Mouse (Mus musculus): ENCODE results near the gene Cfap100. TPM values are rescaled to one million over a fixed set of nuclear protein-coding genes. Genes with fewer than 3 reads are reported as not detected.

The Cfap100 gene
- polyA plus RNA-seq, 1 experiment from 2014 or later = 6.9 TPM

DNA sequence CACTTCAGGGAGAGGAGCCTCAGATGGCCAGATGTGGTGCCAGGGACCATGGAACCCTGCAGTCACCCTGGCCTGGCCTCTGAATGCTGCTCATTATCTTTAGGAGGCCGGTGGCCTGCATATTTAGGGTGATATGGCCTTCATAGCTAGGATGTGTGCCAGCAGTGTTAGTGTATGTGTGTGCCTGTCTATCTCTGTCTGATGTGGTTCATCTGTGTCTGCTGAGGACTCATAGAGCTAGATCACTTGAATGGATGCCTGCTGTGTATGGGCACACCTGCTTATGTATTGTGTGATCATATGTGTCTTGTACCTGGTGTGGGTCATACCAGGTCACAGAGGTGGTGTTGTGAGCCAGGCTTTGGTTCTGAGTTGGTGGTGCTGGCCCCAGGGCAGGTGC, 39.6 kb upstream of the Cfap100 start:
- Histone ChIP-seq H3K9ac (no peak overlapping the region), H3K36me3 (peaks cover 3% of the 10 kb centered on the region; the same call in 1 of the 2 replicates), H3K4me3 (no peak overlapping the region), H3K4me2 (no peak overlapping the region), H3K27me3 (peaks cover 15% of the 10 kb centered on the region), H3K27ac (no peak overlapping the region), H3K4me1 (replicated peaks) (peaks cover 22% of the 10 kb centered on the region), H3K9me3 (no peaks in the 10 kb centered on the region)
- no peak for ATAC-seq (ENCODE audit: low FRiP score)
- 83% methylated on average over 1 of the region's 1 CpGs for WGBS

- Histone ChIP-seq H3K4me1 (replicated peaks) (peaks cover 28% of the 10 kb centered on the region), H3K36me3 (peaks cover 3% of the 10 kb centered on the region; the same call in 1 of the 2 replicates), H3K27me3 (peaks cover 28% of the 10 kb centered on the region), H3K9me3 (no peaks in the 10 kb centered on the region), H3K9ac (no peak overlapping the region), H3K27ac (no peak overlapping the region), H3K4me3 (no peak overlapping the region), H3K4me2 (no peak overlapping the region)
- no peak for ATAC-seq (ENCODE audit: low FRiP score)
- WGBS = 93% methylated on average over 12 of the region's 12 CpGs
Measured at GRCm38 (mm10) chr6:90466847-90467410, 38.3 kb upstream of the Cfap100 start.

DNA sequence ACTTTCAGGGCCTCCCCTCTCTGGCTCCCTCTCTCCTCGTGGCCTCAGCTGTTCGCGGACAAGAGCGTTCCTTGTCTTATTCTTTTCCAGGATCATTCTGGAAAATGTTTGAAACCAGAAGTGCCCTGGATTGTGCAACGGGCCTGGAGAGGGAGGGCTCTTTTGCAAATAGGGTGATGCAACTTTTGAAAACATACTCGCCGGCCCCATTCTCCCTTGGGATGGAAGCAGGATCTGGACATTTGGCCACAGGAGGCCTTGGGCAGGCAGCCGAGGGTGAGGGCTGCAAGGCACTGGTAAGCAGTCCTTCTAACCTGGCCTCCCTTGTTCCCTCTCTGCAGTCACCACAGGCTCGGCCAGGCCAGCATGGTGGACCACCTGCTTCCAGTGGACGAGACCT, 37.5 kb upstream of the Cfap100 start:
- H3K4me1 ChIP-seq (replicated peaks) = peaks cover 24% of the 10 kb centered on the region
- peaks cover 36% of the 10 kb centered on the region for H3K27me3 ChIP-seq
- H3K36me3 ChIP-seq = peaks cover 3% of the 10 kb centered on the region; the same call in 1 of the 2 replicates
- no peak overlapping the region for H3K4me3 ChIP-seq
- no peak overlapping the region for H3K27ac ChIP-seq
- WGBS = 82% methylated on average over 10 of the region's 10 CpGs
- ATAC-seq (ENCODE audit: low FRiP score) = no peak
- no peaks in the 10 kb centered on the region for H3K9me3 ChIP-seq
- H3K9ac ChIP-seq = no peak overlapping the region
- H3K4me2 ChIP-seq = no peak overlapping the region

DNA sequence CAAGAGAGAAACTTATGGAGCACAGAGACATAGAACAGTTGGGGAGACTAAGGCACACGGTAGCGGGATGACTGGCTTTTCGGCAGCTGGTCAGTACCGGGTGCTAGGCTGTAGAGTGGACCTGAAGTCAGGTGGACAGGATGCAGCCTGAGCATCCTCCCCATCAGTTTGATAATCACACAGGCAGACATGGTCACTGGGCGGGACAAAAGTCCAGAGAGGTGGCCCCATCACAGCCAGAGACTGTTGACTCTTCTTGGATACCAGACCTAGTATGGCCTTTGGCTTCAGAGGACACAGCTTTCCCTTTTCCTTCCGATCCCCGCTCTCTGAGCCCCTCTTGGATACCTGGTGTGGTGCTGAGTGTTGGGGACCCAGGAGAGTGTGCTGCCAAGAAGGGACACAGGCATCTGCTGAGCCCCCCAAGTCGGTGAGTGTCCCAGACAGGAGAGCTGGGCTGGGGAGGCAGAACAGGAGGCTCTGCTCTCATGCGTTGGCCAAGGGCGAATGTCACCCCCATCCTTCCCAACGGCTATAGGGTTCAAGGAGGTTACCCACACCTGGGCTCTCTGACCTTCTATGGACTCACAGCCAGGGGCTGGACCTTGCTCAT, 36.5 kb upstream of the Cfap100 start:
- no peak for ATAC-seq (ENCODE audit: low FRiP score)
- Histone ChIP-seq H3K4me1 (replicated peaks) (peaks cover 21% of the 10 kb centered on the region), H3K4me3 (no peak overlapping the region), H3K9me3 (no peaks in the 10 kb centered on the region), H3K4me2 (no peak overlapping the region), H3K27ac (no peak overlapping the region), H3K27me3 (peaks cover 45% of the 10 kb centered on the region), H3K36me3 (peaks cover 3% of the 10 kb centered on the region; the same call in 1 of the 2 replicates), H3K9ac (no peak overlapping the region)
- 97% methylated on average over 11 of the region's 11 CpGs for WGBS

DNA sequence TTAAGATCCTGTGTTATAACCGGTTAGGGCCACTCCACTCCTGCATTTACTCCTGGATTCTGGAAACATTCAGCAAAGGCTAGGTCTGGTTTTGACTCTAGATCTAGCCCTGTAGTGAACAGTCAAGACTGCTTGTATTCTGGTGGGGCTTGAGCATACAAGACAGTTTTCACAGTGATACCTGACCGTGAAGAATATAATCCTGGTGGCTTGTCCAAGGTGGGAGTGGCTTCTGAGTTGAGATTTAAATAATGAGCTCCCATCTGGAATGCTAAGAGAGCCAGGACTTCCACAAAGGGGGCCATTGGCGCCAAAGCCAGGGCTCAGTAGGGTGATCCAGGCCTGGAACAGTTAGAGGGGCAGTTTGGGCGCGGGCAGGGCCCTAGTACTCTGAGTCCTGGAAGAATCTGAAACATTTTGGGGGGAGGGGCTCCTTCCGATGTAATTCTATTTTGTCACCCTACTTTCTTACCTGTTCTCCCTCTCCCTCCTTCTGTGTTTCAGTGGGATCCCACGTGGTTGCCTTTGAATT, 35.4 kb upstream of the Cfap100 start:
- Histone ChIP-seq H3K27me3 (peaks cover 54% of the 10 kb centered on the region), H3K4me2 (peak overlapping the region; percentile 100), H3K9me3 (no peaks in the 10 kb centered on the region), H3K36me3 (no peaks in the 10 kb centered on the region; the same call in 1 of the 2 replicates), H3K27ac (no peak overlapping the region), H3K9ac (peak overlapping the region; percentile 84), H3K4me3 (peak overlapping the region; percentile 71), H3K4me1 (replicated peaks) (peaks cover 21% of the 10 kb centered on the region)
- 37% methylated on average over 7 of the region's 7 CpGs for WGBS
- ATAC-seq (ENCODE audit: low FRiP score) = no peak

GRCm38 (mm10) chr6:90463228-90463862, 34.7 kb upstream of the Cfap100 start:
- ATAC-seq (ENCODE audit: low FRiP score) = peak; percentile 77
- Histone ChIP-seq H3K4me3 (peak overlapping the region; percentile 71), H3K9ac (peak overlapping the region; percentile 84), H3K27me3 (peaks cover 54% of the 10 kb centered on the region), H3K27ac (peak overlapping the region; percentile 55), H3K9me3 (no peaks in the 10 kb centered on the region), H3K4me2 (peak overlapping the region; percentile 100), H3K4me1 (replicated peaks) (peaks cover 21% of the 10 kb centered on the region), H3K36me3 (no peaks in the 10 kb centered on the region; the same call in 1 of the 2 replicates)
- WGBS = under 1% methylated on average over 31 of the region's 31 CpGs

- H3K27me3 ChIP-seq = peaks cover 54% of the 10 kb centered on the region
- H3K27ac ChIP-seq = peak overlapping the region; percentile 55
- peaks cover 21% of the 10 kb centered on the region for H3K4me1 ChIP-seq (replicated peaks)
- WGBS = under 1% methylated on average over 38 of the region's 38 CpGs
- ATAC-seq (ENCODE audit: low FRiP score) = peak; percentile 67
- H3K36me3 ChIP-seq = no peaks in the 10 kb centered on the region; the same call in 1 of the 2 replicates
- no peaks in the 10 kb centered on the region for H3K9me3 ChIP-seq
- H3K4me3 ChIP-seq = peak overlapping the region; percentile 71
- peak overlapping the region; percentile 84 for H3K9ac ChIP-seq
- H3K4me2 ChIP-seq = peak overlapping the region; percentile 100
Measured at GRCm38 (mm10) chr6:90462841-90463227, 34.2 kb upstream of the Cfap100 start.

DNA sequence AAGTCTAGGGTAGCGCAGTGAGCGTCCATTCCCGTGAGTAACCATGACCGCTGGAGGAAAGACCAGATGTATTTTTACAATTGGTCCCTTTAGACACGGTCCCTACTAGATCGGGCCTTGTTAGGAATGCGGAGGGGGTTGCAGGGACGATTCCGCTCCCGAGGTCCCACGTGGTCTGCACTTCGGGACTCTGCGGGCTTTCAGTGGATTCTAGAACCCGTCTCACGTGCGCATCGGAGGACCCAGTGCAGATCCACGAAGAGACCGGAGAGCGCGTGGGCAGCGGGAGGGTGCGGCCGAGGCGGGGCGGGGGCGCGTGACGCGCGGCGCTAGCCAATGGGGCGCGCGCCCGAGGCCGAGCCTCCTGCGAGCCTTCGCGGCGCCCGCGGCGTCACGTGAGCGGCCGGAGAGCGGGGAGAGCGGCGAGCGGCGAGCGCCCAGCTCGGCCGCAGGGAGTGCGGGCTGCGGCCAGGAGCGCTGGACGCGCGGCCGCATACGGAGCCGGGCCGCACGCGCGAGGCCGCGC, 33.6 kb upstream of the Cfap100 start, which contains the start of gene Klf15:
Gene Klf15 (plus strand): TSS at position 396 of the 526 bp plus-strand sequence.
- Histone ChIP-seq H3K4me3 (peak within 1 kb of the TSS; percentile 71), H3K36me3 (no peaks in the 10 kb centered on the region; the same call in 1 of the 2 replicates), H3K4me2 (peak within 1 kb of the TSS; percentile 100), H3K27me3 (peaks cover 54% of the 10 kb centered on the region), H3K4me1 (replicated peaks) (peaks cover 21% of the 10 kb centered on the region), H3K9ac (peak within 1 kb of the TSS; percentile 84), H3K9me3 (no peaks in the 10 kb centered on the region), H3K27ac (peak within 1 kb of the TSS; percentile 55)
- under 1% methylated on average over 70 of the region's 70 CpGs for WGBS
- peak; percentile 69 for ATAC-seq (ENCODE audit: low FRiP score)

DNA sequence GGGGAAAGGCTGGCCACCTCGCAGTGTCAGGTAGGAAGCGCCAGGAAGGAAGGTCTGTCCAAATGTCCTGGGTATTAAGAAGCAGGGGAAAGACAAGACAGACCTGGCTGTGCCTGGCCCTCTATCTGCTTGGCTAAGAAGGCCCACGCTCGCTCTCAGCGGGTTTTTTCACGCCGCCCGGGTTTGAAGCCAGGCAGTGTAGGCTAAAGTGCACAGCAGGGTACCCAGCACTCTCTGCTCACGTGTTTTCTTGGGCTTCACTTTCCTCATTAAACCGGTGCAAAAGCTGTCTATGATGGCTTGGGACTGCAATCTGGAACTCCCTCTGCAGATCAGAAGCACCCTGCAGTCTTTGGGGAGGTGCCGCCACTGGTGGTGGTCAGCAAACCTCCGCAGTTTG, 33.2 kb upstream of the Cfap100 start:
- H3K9me3 ChIP-seq = no peaks in the 10 kb centered on the region
- no peak overlapping the region for H3K27ac ChIP-seq
- 6% methylated on average over 12 of the region's 12 CpGs for WGBS
- H3K27me3 ChIP-seq = peaks cover 54% of the 10 kb centered on the region
- peak overlapping the region; percentile 71 for H3K4me3 ChIP-seq
- H3K9ac ChIP-seq = peak overlapping the region; percentile 84
- peak overlapping the region; percentile 100 for H3K4me2 ChIP-seq
- peaks cover 21% of the 10 kb centered on the region for H3K4me1 ChIP-seq (replicated peaks)
- ATAC-seq (ENCODE audit: low FRiP score) = no peak
- H3K36me3 ChIP-seq = no peaks in the 10 kb centered on the region

DNA sequence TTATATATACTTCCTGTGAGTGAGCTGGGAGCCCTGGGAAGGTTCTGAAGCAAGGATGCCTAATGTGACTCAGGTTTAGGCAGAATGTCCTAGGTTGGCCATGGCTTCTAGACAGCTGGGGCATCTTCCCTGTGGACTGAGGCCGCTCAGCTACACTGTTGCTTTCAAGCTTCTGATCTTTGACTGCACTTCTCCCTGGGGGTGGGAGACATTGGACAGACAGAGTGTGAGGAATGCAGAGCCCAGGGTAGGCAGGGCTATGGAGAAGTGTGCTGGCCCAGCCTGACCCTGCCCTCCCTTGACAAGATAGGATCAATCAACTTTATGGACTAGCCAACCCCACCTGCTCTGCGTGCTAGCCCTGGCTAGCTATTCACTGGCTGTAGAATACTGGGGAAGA, 32.6 kb upstream of the Cfap100 start:
- H3K4me1 ChIP-seq (replicated peaks) = peaks cover 21% of the 10 kb centered on the region
- H3K4me2 ChIP-seq = no peak overlapping the region
- WGBS = 62% methylated on average over 2 of the region's 2 CpGs
- H3K27ac ChIP-seq = no peak overlapping the region
- H3K9ac ChIP-seq = no peak overlapping the region
- H3K4me3 ChIP-seq = no peak overlapping the region
- H3K9me3 ChIP-seq = no peaks in the 10 kb centered on the region
- H3K27me3 ChIP-seq = peaks cover 54% of the 10 kb centered on the region
- ATAC-seq (ENCODE audit: low FRiP score) = no peak
- H3K36me3 ChIP-seq = no peaks in the 10 kb centered on the region

DNA sequence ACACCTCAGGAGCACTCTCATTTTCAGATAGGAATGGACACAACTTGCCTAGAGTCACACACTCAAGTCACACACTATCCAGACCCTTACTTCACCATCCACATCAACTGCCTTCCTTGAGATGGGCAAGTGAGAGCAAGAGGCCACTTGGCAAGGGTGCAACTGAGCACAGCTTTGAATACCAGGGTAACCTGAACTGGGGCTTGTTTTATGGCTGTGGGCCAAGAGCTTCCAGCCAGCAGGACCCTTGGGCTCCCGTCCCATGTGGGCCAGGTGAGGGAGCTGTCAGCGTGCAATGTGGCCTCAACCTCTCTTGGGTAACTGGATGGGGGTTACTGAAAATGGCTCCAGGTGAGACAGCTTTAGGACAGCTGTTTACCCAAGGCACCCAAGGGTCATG, 28.8 kb upstream of the Cfap100 start:
- no peak for ATAC-seq (ENCODE audit: low FRiP score)
- WGBS = 89% methylated on average over 2 of the region's 2 CpGs
- no peak overlapping the region for H3K27ac ChIP-seq

DNA sequence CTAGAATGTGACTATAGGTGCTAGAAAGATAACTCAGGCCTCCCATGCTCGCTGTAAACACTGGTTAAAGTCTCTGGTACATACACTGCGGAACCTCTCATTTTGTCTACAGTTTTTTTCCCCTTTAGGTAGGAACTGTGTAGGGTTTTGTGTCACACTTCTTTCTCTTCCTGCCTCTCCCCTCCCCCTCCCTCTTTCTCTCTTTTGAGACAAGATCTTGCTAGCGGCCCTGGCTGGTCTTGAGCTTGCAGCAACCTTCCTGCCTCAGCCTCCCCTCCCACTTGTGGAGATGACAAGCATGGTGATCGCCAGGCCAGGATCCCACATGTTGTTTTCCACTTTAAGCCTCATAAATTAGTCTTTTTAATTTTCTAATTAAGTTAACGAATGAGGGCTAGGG, 25.2 kb upstream of the Cfap100 start:
- no peak overlapping the region for H3K27ac ChIP-seq
- 0 out of 2 replicates have a peak, but pooled peaks cover 2% of the 10 kb centered on the region for H3K27me3 ChIP-seq
- H3K4me1 ChIP-seq (replicated peaks) = 0 out of 2 replicates have a peak, but pooled peaks cover 3% of the 10 kb centered on the region
- H3K9ac ChIP-seq = no peak overlapping the region
- WGBS = 90% methylated on average over 5 of the region's 5 CpGs
- H3K4me2 ChIP-seq = no peak overlapping the region
- no peak overlapping the region for H3K4me3 ChIP-seq
- no peaks in the 10 kb centered on the region for H3K36me3 ChIP-seq
- no peaks in the 10 kb centered on the region for H3K9me3 ChIP-seq
- no peak for ATAC-seq (ENCODE audit: low FRiP score)

More for the DNA sequence above, 28.8 kb upstream of the Cfap100 start:
- H3K36me3 ChIP-seq = no peaks in the 10 kb centered on the region
- H3K4me1 ChIP-seq (replicated peaks) = peaks cover 4% of the 10 kb centered on the region; the same call in 1 of the 2 replicates
- no peak overlapping the region for H3K4me2 ChIP-seq
- no peak overlapping the region for H3K9ac ChIP-seq
- H3K9me3 ChIP-seq = no peaks in the 10 kb centered on the region
- peaks cover 34% of the 10 kb centered on the region for H3K27me3 ChIP-seq
- no peak overlapping the region for H3K4me3 ChIP-seq

Data from hindbrain, embryonic 13.5 days (tissue).